Mouse (Mus musculus) embryonic facial prominence, embryonic 15.5 days (tissue): ENCODE measurements around the gene Sema3a. TPM values are rescaled to one million over a fixed set of nuclear protein-coding genes. Genes with fewer than 3 reads are reported as not detected.

Experiments
- ATAC-seq: fragments of 200-750 bp; cut with Nextera tagmentation; 2 replicates; pipeline ENCODE4 v1.8.0; 2017; ENCODE audit warnings: low read depth, moderate TSS enrichment; ENCODE audit not compliant: insufficient number of reproducible peaks, low FRiP score, low TSS enrichment
- H3K27ac ChIP-seq: fragments of 300-500 bp; sonication (generic); replicated peaks from 2 replicates; pipeline ENCODE4 v1.5.1; 2015; ENCODE audit warnings: mild to moderate bottlenecking, inconsistent platforms
- H3K27me3 ChIP-seq: fragments of 300-500 bp; sonication (generic); 2 replicates; pipeline ENCODE4 v1.6.1; 2015; ENCODE audit warnings: inconsistent platforms
- H3K36me3 ChIP-seq: fragments of 300-500 bp; sonication (generic); 2 replicates; pipeline ENCODE4 v1.6.1; 2015; ENCODE audit warnings: mild to moderate bottlenecking, inconsistent platforms
- H3K4me1 ChIP-seq: fragments of 300-500 bp; sonication (generic); 2 replicates; pipeline ENCODE4 v1.6.1; 2015; ENCODE audit warnings: inconsistent platforms
- H3K4me2 ChIP-seq: fragments of 300-500 bp; sonication (generic); replicated peaks from 2 replicates; pipeline ENCODE4 v1.6.1; 2015; ENCODE audit warnings: mild to moderate bottlenecking, inconsistent platforms
- H3K4me3 ChIP-seq: fragments of 300-500 bp; sonication (generic); replicated peaks from 2 replicates; pipeline ENCODE4 v1.5.1; 2015; ENCODE audit warnings: mild to moderate bottlenecking, inconsistent platforms
- H3K9ac ChIP-seq: fragments of 300-500 bp; sonication (generic); 2 replicates; pipeline ENCODE4 v1.6.1; 2015; ENCODE audit warnings: inconsistent platforms
- H3K9me3 ChIP-seq: fragments of 300-500 bp; sonication (generic); replicated peaks from 2 replicates; pipeline ENCODE4 v1.6.1; 2016; ENCODE audit warnings: inconsistent platforms
- WGBS: fragments of 180-500 bp; shearing (Covaris S2); methylation state at CpG from one replicate; pipeline ENCODE4 v1.1.7; 2015; 5-methylcytosine and 5-hydroxymethylcytosine counted together
- polyA plus RNA-seq: library from polyadenylated mRNA; unstranded; fragments of >200 nt; fragmentation: Nextera tagmentation; extraction: Ambion mirVana; gene quantifications from 2 replicates; pipeline ENCODE4 v1.2.1, GENCODE M21; 2015

Sema3a gene
- polyA plus RNA-seq, 1 experiment from 2014 or later: 32.1 TPM

DNA sequence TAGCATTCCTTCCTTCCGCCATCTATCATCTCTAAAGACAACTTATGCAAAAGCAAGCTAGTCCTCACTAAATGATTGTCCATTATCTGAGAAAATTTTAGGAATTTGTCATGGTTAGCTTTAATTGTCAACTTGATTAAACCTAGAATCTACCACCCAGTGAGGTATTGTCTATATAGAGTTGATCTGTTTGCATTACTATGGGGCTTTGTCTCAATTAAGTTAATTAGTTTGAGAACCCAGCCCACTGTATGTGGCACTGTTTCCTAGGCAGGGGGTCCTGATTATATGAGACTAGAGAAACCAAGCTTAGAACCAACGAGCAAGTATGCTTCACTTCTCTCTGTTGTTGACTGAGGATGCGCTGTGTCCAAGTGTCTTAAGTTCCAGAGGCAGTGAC is 194.9 kb downstream of the Sema3a start:
- no peaks in the 10 kb centered on the region for H3K4me1 ChIP-seq
- ATAC-seq: no peak
- H3K4me3 ChIP-seq: no peak overlapping the region
- H3K27ac ChIP-seq: no peak overlapping the region
- H3K36me3 ChIP-seq: no peaks in the 10 kb centered on the region
- H3K9ac ChIP-seq: no peak overlapping the region
- 73% methylated on average over 3 of the region's 3 CpGs for WGBS
- H3K9me3 ChIP-seq: no peaks in the 10 kb centered on the region
- no peaks in the 10 kb centered on the region for H3K27me3 ChIP-seq
- no peak overlapping the region for H3K4me2 ChIP-seq

GRCm38 (mm10) chr5:13327281-13327680 is 202.1 kb downstream of the Sema3a start:
- Histone ChIP-seq H3K9ac (no peak overlapping the region), H3K27me3 (no peaks in the 10 kb centered on the region), H3K4me2 (no peak overlapping the region), H3K4me1 (no peaks in the 10 kb centered on the region), H3K36me3 (no peaks in the 10 kb centered on the region), H3K27ac (no peak overlapping the region), H3K9me3 (no peaks in the 10 kb centered on the region), H3K4me3 (no peak overlapping the region)
- no peak for ATAC-seq
- WGBS: 36% methylated on average over 5 of the region's 5 CpGs

DNA sequence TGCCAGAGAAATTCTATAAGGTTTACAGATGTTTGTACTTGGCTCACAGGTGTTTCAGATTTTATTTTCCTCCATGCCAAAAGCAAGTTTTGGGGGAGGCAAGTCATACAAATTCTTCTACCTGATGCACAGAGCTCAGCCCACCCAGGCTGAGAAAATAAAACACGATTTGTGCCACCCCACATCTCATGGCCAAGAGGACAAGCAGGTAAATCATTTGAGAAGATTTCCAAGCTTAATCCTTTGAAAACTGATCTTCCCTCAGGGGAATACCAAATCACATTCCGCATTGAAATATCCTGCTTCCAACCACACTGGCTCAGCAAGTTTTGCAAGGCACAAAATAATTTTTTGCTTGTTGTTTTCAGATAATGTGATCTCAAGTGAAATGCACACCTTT is 206.2 kb downstream of the Sema3a start:
- Histone ChIP-seq H3K4me2 (no peak overlapping the region), H3K27me3 (no peaks in the 10 kb centered on the region), H3K9ac (no peak overlapping the region), H3K4me1 (no peaks in the 10 kb centered on the region), H3K27ac (no peak overlapping the region), H3K36me3 (no peaks in the 10 kb centered on the region), H3K4me3 (no peak overlapping the region), H3K9me3 (no peaks in the 10 kb centered on the region)
- ATAC-seq: no peak
- 20% methylated on average over 2 of the region's 2 CpGs for WGBS

DNA sequence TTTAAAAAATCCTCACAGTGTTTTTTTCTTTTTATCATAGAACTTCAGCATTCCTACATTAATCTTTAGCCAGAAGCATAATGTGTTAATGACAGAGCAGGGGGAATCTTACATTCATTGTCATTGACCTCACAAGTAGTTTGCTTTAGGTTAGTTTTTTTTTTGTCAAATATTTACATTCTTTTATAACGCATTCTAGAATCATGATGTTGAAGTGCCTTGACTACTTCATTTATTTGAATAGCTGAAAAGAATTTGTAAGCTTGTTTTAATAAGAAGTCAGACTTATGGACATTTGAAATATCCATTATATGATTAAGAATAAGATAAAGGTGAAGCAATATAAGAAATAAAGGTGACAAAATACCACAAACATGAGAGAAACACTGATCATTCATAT is 212.5 kb downstream of the Sema3a start:
- Histone ChIP-seq H3K9me3 (no peaks in the 10 kb centered on the region), H3K4me1 (no peaks in the 10 kb centered on the region), H3K4me3 (no peak overlapping the region), H3K4me2 (no peak overlapping the region), H3K27me3 (no peaks in the 10 kb centered on the region), H3K27ac (no peak overlapping the region), H3K9ac (no peak overlapping the region), H3K36me3 (no peaks in the 10 kb centered on the region)
- ATAC-seq: no peak
- WGBS: 58% methylated on average over 1 of the region's 1 CpGs

- no peak overlapping the region for H3K9ac ChIP-seq
- ATAC-seq: no peak
- WGBS: 22% methylated on average over 4 of the region's 4 CpGs
- H3K36me3 ChIP-seq: no peaks in the 10 kb centered on the region
- H3K27me3 ChIP-seq: no peaks in the 10 kb centered on the region
- no peak overlapping the region for H3K4me3 ChIP-seq
- H3K4me1 ChIP-seq: no peaks in the 10 kb centered on the region
- H3K4me2 ChIP-seq: no peak overlapping the region
- no peaks in the 10 kb centered on the region for H3K9me3 ChIP-seq
- no peak overlapping the region; the same call in 1 of the 2 replicates for H3K27ac ChIP-seq
Measured at GRCm38 (mm10) chr5:13347068-13347467, 221.9 kb downstream of the Sema3a start.

GRCm38 (mm10) chr5:13351611-13352010 is 226.4 kb downstream of the Sema3a start:
- H3K9me3 ChIP-seq: no peaks in the 10 kb centered on the region
- H3K4me1 ChIP-seq: no peaks in the 10 kb centered on the region
- H3K4me2 ChIP-seq: no peak overlapping the region
- H3K9ac ChIP-seq: no peak overlapping the region
- ATAC-seq: no peak
- no peaks in the 10 kb centered on the region for H3K36me3 ChIP-seq
- WGBS: 27% methylated on average over 4 of the region's 4 CpGs
- no peaks in the 10 kb centered on the region for H3K27me3 ChIP-seq
- H3K4me3 ChIP-seq: no peak overlapping the region
- H3K27ac ChIP-seq: no peak overlapping the region

- ATAC-seq: no peak
- Histone ChIP-seq H3K9ac (no peak overlapping the region), H3K4me3 (no peak overlapping the region), H3K9me3 (no peaks in the 10 kb centered on the region), H3K36me3 (no peaks in the 10 kb centered on the region), H3K27ac (no peak overlapping the region), H3K4me1 (no peaks in the 10 kb centered on the region), H3K27me3 (no peaks in the 10 kb centered on the region), H3K4me2 (no peak overlapping the region)
- 58% methylated on average over 1 of the region's 1 CpGs for WGBS
Measured at GRCm38 (mm10) chr5:13352995-13353394, 227.8 kb downstream of the Sema3a start.

DNA sequence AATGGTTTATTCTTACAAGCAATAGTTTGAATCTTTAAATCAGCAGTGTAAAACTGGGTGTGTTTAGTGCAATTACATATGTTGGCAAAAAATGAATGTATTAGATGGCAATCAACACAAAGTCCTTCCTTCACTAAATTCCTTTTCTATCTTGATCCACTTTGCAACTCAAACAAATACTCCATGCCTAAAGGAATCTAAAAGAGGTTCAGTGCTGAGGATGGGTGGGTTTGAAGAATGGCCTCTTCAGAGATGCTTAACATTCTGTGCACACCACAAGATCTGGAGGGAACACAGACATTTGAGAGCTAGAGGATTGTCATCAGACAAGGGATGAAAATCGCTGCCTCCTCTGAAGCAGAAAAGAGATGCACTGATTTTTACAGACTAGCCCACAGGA is 228.3 kb downstream of the Sema3a start:
- Histone ChIP-seq H3K9me3 (no peaks in the 10 kb centered on the region), H3K27me3 (no peaks in the 10 kb centered on the region), H3K4me2 (no peak overlapping the region), H3K9ac (no peak overlapping the region), H3K36me3 (no peaks in the 10 kb centered on the region), H3K27ac (no peak overlapping the region), H3K4me1 (no peaks in the 10 kb centered on the region), H3K4me3 (no peak overlapping the region)
- ATAC-seq: no peak
- WGBS: 81% methylated on average over 1 of the region's 1 CpGs

- Histone ChIP-seq H3K27me3 (no peaks in the 10 kb centered on the region), H3K9me3 (no peaks in the 10 kb centered on the region), H3K4me2 (no peak overlapping the region), H3K4me3 (no peak overlapping the region), H3K27ac (no peak overlapping the region), H3K9ac (no peak overlapping the region), H3K36me3 (no peaks in the 10 kb centered on the region), H3K4me1 (no peaks in the 10 kb centered on the region)
- WGBS: 86% methylated on average over 1 of the region's 1 CpGs
- no peak for ATAC-seq
Measured at GRCm38 (mm10) chr5:13354913-13355312, 229.7 kb downstream of the Sema3a start.

- H3K4me1 ChIP-seq: no peaks in the 10 kb centered on the region
- no peak overlapping the region for H3K27ac ChIP-seq
- ATAC-seq: no peak
- H3K4me3 ChIP-seq: no peak overlapping the region
- no peaks in the 10 kb centered on the region for H3K27me3 ChIP-seq
- 43% methylated on average over 4 of the region's 4 CpGs for WGBS
- no peaks in the 10 kb centered on the region for H3K36me3 ChIP-seq
- H3K9ac ChIP-seq: no peak overlapping the region
- H3K4me2 ChIP-seq: no peak overlapping the region
- H3K9me3 ChIP-seq: no peaks in the 10 kb centered on the region
Measured at GRCm38 (mm10) chr5:13358770-13359169, 233.6 kb downstream of the Sema3a start.

DNA sequence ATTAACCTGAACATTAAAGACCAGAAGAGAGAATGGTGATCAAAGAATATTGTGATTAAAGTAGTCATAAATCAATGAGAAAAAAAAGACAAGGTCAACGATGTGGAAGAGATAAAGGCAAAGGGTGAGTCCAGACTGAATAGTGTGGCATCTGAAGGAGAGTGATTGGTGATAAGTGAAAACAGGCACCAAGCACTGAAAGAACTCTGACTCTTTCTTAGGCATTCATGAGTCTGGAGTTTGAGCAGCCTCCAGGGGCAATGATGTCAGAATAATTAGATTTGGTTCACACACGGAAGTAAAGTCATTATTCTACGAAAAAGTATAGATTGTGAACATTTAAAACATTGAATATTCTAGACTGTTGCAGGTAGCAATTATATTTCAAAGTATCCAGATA is 235.5 kb downstream of the Sema3a start:
- Histone ChIP-seq H3K27ac (no peak overlapping the region), H3K36me3 (no peaks in the 10 kb centered on the region), H3K27me3 (no peaks in the 10 kb centered on the region), H3K9me3 (no peaks in the 10 kb centered on the region), H3K4me1 (no peaks in the 10 kb centered on the region), H3K4me3 (no peak overlapping the region), H3K4me2 (no peak overlapping the region), H3K9ac (no peak overlapping the region)
- ATAC-seq: no peak
- 19% methylated on average over 3 of the region's 3 CpGs for WGBS

DNA sequence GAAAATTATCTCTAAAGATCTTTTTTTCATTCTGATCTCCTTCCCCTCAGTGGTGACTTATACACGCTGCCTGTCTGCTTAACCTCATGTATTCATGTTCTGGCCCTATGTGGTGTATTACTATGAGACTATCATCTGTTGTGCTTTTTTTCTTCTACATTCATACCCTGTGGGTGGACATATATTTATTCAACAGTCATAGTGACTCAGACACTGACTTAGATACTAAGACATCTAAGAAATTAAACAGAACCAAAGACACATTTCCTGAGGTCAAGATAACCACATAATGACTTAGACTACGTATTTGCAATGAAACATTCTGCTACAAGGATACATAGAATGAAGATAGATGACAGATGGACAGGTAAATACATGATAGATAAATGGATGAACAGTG is 239.9 kb downstream of the Sema3a start:
- H3K4me3 ChIP-seq: no peak overlapping the region
- H3K4me1 ChIP-seq: no peaks in the 10 kb centered on the region
- 85% methylated on average over 2 of the region's 2 CpGs for WGBS
- no peak overlapping the region for H3K9ac ChIP-seq
- no peaks in the 10 kb centered on the region for H3K27me3 ChIP-seq
- H3K4me2 ChIP-seq: no peak overlapping the region
- H3K27ac ChIP-seq: no peak overlapping the region
- no peak for ATAC-seq
- H3K9me3 ChIP-seq: no peaks in the 10 kb centered on the region
- H3K36me3 ChIP-seq: no peaks in the 10 kb centered on the region
